Mouse (Mus musculus) small intestine, adult 2 months (tissue): ENCODE measurements around the gene Eef2k.

Experiments used
- CTCF ChIP-seq: fragments of 200-500 bp; IDR thresholded peaks from 2 replicates; pipeline ENCODE4 v1.5.1; 2012; ENCODE audit warnings: low read depth, mild to moderate bottlenecking, control low read depth, inconsistent platforms, low read length, moderate library complexity, mixed read lengths; ENCODE audit not compliant: insufficient replicate concordance, insufficient read length; ENCODE audit errors: extremely low read depth
- POLR2A ChIP-seq: fragments of 200-500 bp; IDR thresholded peaks from 2 replicates; pipeline ENCODE4 v1.6.1; 2012; ENCODE audit warnings: low read depth, mild to moderate bottlenecking, control low read depth, inconsistent platforms, low read length, moderate library complexity

GRCm38 (mm10) chr7:120878271-120878670 is 35.6 kb downstream of the Eef2k start:
- TF ChIP-seq POLR2A (no peak), CTCF (no peak)
